ENCODE assay signal across 13 mouse cellular contexts in genomic region chr2:72054736-72055135, GRCm38 (mm10).
A peak's percentile ranks its signal among the peaks of the same experiment; 100 is the strongest.
DNase-seq lines count a peak whose midpoint lies in the region; ATAC-seq and TF ChIP-seq lines count a peak whose summit lies in the region.
"Had no signal": no experiment of that assay in that cellular context is flagged by ENCODE, and none has a peak within 500 bp of the region (broad histone marks: within the 10 kb centered on the region; RNA-seq: fewer than 3 reads in every experiment).

No protein-coding gene starts in this region.

- H3K9me3 ChIP-seq in hindbrain, embryonic 15.5 days, result no peaks in the 10 kb centered on the region
- no peaks in the 10 kb centered on the region for H3K9me3 ChIP-seq in hindbrain, embryonic 12.5 days (replicated peaks)
- H3K9me3 ChIP-seq: neural tube, embryonic 13.5 days had no signal

- H3K27ac ChIP-seq in hindbrain, embryonic 15.5 days (replicated peaks), result no peak overlapping the region
- H3K27ac ChIP-seq in hindbrain, embryonic 12.5 days, result no peak overlapping the region
- peak overlapping the region; percentile 91 for H3K27ac ChIP-seq in brown adipose tissue, adult 24 weeks (replicated peaks; ENCODE audit: low read depth, low read length)
- H3K27ac ChIP-seq in kidney, adult 2 months (ENCODE audit: insufficient read depth, low read depth, low read length), result peak overlapping the region; percentile 79

- H3K4me2 ChIP-seq in hindbrain, embryonic 15.5 days, result no peak overlapping the region
- no peak overlapping the region for H3K4me2 ChIP-seq in hindbrain, embryonic 12.5 days (replicated peaks)

- H3K9ac ChIP-seq in hindbrain, embryonic 15.5 days, result no peak overlapping the region
- H3K9ac ChIP-seq in hindbrain, embryonic 12.5 days, result no peak overlapping the region

- no peak for TF ChIP-seq CTCF in kidney, adult 2 months (conservative IDR thresholded peaks at IDR 0.05; ENCODE audit: insufficient read depth, insufficient read length, low read depth, low read length)

- H3K36me3 ChIP-seq in hindbrain, embryonic 15.5 days, result no peaks in the 10 kb centered on the region
- H3K36me3 ChIP-seq in hindbrain, embryonic 12.5 days, result no peaks in the 10 kb centered on the region
- no peaks in the 10 kb centered on the region for H3K36me3 ChIP-seq in kidney, adult 2 months (ENCODE audit: control insufficient read depth, insufficient read depth, low read length)
- H3K36me3 ChIP-seq: neural tube, embryonic 13.5 days had no signal

- 72% methylated on average over 6 of the region's 6 CpGs for WGBS in hindbrain, embryonic 15.5 days
- WGBS in hindbrain, embryonic 12.5 days, result 76% methylated on average over 6 of the region's 6 CpGs
- 79% methylated on average over 6 of the region's 6 CpGs for WGBS in kidney, adult 2 months

- DNase-seq in heart, adult 9 months (ENCODE audit: low spot score in 2 of 2), result peak; percentile 16 to 40
- DNase-seq in kidney, adult 2 months, result peak; percentile 70
- DNase-seq in ovary, postnatal 14 days (ENCODE audit: low spot score), result no peak
- no peak for DNase-seq in right cerebral cortex, postnatal 36 days (ENCODE audit: low spot score in 2 of 2)
- DNase-seq in layer of hippocampus, adult 11-12 months (ENCODE audit: low spot score), result no peak
- DNase-seq: embryo, embryonic 11 days; layer of hippocampus, postnatal 36 days; right cerebral cortex, postnatal 4 days had no signal

- no peak for ATAC-seq in hindbrain, embryonic 15.5 days (ENCODE audit: low FRiP score, low read depth)
- ATAC-seq in hindbrain, embryonic 12.5 days (ENCODE audit: low FRiP score), result no peak
- ATAC-seq: inflammation-experienced regulatory T-cells, adult 6 months had no signal

- peak overlapping the region; percentile 1; the same call in 1 of the 2 replicates for H3K4me3 ChIP-seq in hindbrain, embryonic 15.5 days
- no peak overlapping the region for H3K4me3 ChIP-seq in hindbrain, embryonic 12.5 days
- H3K4me3 ChIP-seq in brown adipose tissue, adult 24 weeks (ENCODE audit: insufficient read depth, low read depth, low read length), result peak overlapping the region; percentile 51
- peak overlapping the region; percentile 53 for H3K4me3 ChIP-seq in kidney, adult 2 months (ENCODE audit: insufficient read depth, low read depth, low read length)

- H3K4me1 ChIP-seq in hindbrain, embryonic 15.5 days (replicated peaks), result 0 out of 2 replicates have a peak, but pooled peaks cover 5% of the 10 kb centered on the region
- peaks cover 11% of the 10 kb centered on the region for H3K4me1 ChIP-seq in hindbrain, embryonic 12.5 days
- H3K4me1 ChIP-seq in brown adipose tissue, adult 24 weeks (ENCODE audit: control insufficient read depth, insufficient read depth, insufficient read length, low read length), result peaks cover 6% of the 10 kb centered on the region; the same call in 1 of the 2 replicates
- no peaks in the 10 kb centered on the region for H3K4me1 ChIP-seq in kidney, adult 2 months (ENCODE audit: control insufficient read depth, insufficient read depth, low read length)

- no peaks in the 10 kb centered on the region for H3K27me3 ChIP-seq in hindbrain, embryonic 15.5 days
- no peaks in the 10 kb centered on the region for H3K27me3 ChIP-seq in hindbrain, embryonic 12.5 days
- no peaks in the 10 kb centered on the region for H3K27me3 ChIP-seq in kidney, adult 2 months (replicated peaks; ENCODE audit: control insufficient read depth, insufficient read depth, low read length)
- H3K27me3 ChIP-seq: neural tube, embryonic 13.5 days had no signal

- TF ChIP-seq POLR2A in kidney, adult 2 months (IDR thresholded peaks at IDR 0.05; ENCODE audit: low read depth, low read length), result no peak

Comparison
In these comparisons a context has a peak if more than half of its experiments do, and no peak if none do; other contexts are left out.
1. H3K27ac ChIP-seq: peak in brown adipose tissue, adult 24 weeks (single experiment) and kidney, adult 2 months (single experiment); none in hindbrain, embryonic 15.5 days (single experiment) and hindbrain, embryonic 12.5 days (single experiment).
2. DNase-seq: peak in heart, adult 9 months (2 of 2) and kidney, adult 2 months (single experiment); none in ovary, postnatal 14 days (single experiment), right cerebral cortex, postnatal 36 days (0 of 2) and layer of hippocampus, adult 11-12 months (single experiment).